Mouse (Mus musculus) intestine, embryonic 16.5 days (tissue): ENCODE measurements around the gene Slc7a7. TPM values are rescaled to one million over a fixed set of nuclear protein-coding genes. Genes with fewer than 3 reads are reported as not detected.

Experiments used
- ATAC-seq: fragments of 200-750 bp; cut with Nextera tagmentation; 2 replicates; pipeline ENCODE4 v1.8.0; 2017; ENCODE audit warnings: moderate TSS enrichment, moderate library complexity
- H3K27ac ChIP-seq: fragments of 300-500 bp; sonication (generic); 2 replicates; pipeline ENCODE4 v1.5.1; 2014; ENCODE audit warnings: mild to moderate bottlenecking, low read length
- H3K27me3 ChIP-seq: fragments of 300-500 bp; sonication (generic); replicated peaks from 2 replicates; pipeline ENCODE4 v1.6.1; 2014; ENCODE audit warnings: low read length, control low read depth, mixed read lengths; ENCODE audit not compliant: control insufficient read depth, insufficient read depth
- H3K36me3 ChIP-seq: fragments of 300-500 bp; sonication (generic); 2 replicates; pipeline ENCODE4 v1.6.1; 2014; ENCODE audit warnings: low read length, control low read depth; ENCODE audit not compliant: control insufficient read depth, insufficient read depth
- H3K4me1 ChIP-seq: fragments of 300-500 bp; sonication (generic); 2 replicates; pipeline ENCODE4 v1.6.1; 2014; ENCODE audit warnings: low read length, control low read depth, mixed read lengths; ENCODE audit not compliant: control insufficient read depth, insufficient read depth
- H3K4me2 ChIP-seq: fragments of 300-500 bp; sonication (generic); 2 replicates; pipeline ENCODE4 v1.6.1; 2014; ENCODE audit warnings: low read depth, low read length, control low read depth
- H3K4me3 ChIP-seq: fragments of 300-500 bp; sonication (generic); 2 replicates; pipeline ENCODE4 v1.5.1; 2014; ENCODE audit warnings: mild to moderate bottlenecking, low read length
- H3K9ac ChIP-seq: fragments of 300-500 bp; sonication (generic); 2 replicates; pipeline ENCODE4 v1.6.1; 2014; ENCODE audit warnings: low read depth, low read length
- H3K9me3 ChIP-seq: fragments of 300-500 bp; sonication (generic); 2 replicates; pipeline ENCODE4 v1.6.1; 2016; ENCODE audit warnings: low read length, control low read depth; ENCODE audit not compliant: control insufficient read depth
- WGBS: fragments of 180-500 bp; shearing (Covaris S2); extraction: QIAGEN DNeasy Blood & Tissue Kit; methylation state at CpG from one replicate; pipeline ENCODE4 v1.1.7; 2014; 5-methylcytosine and 5-hydroxymethylcytosine counted together
- polyA plus RNA-seq: library from polyadenylated mRNA; unstranded; fragments of >200 nt; fragmentation: Nextera tagmentation; extraction: Ambion mirVana; gene quantifications from 2 replicates; pipeline ENCODE4 v1.2.1, GENCODE M21; 2015

The Slc7a7 gene
- polyA plus RNA-seq, 1 experiment from 2014 or later = 93.8 TPM

- Histone ChIP-seq H3K36me3 (peaks cover 13% of the 10 kb centered on the region), H3K4me2 (peak overlapping the region; percentile 90), H3K9me3 (no peaks in the 10 kb centered on the region), H3K27ac (peak overlapping the region; percentile 94), H3K27me3 (no peaks in the 10 kb centered on the region), H3K4me3 (peak overlapping the region; percentile 85), H3K9ac (peak overlapping the region; percentile 94), H3K4me1 (peaks cover 36% of the 10 kb centered on the region)
- 38% methylated on average over 12 of the region's 12 CpGs for WGBS
- ATAC-seq = no peak
These were observed 16.5 kb upstream of the Slc7a7 start for GRCm38 (mm10) chr14:54433941-54434531.

- H3K36me3 ChIP-seq = peaks cover 4% of the 10 kb centered on the region
- H3K4me1 ChIP-seq = peaks cover 36% of the 10 kb centered on the region
- peak; percentile 4; the same call in 1 of the 2 replicates for ATAC-seq
- no peaks in the 10 kb centered on the region for H3K27me3 ChIP-seq
- H3K4me3 ChIP-seq = peak overlapping the region; percentile 85
- peak overlapping the region; percentile 90 for H3K4me2 ChIP-seq
- peak overlapping the region; percentile 94 for H3K27ac ChIP-seq
- no peaks in the 10 kb centered on the region for H3K9me3 ChIP-seq
- 25% methylated on average over 17 of the region's 17 CpGs for WGBS
- H3K9ac ChIP-seq = peak overlapping the region; percentile 94
These were observed 15.6 kb upstream of the Slc7a7 start for GRCm38 (mm10) chr14:54432837-54433830.

- Histone ChIP-seq H3K9me3 (no peaks in the 10 kb centered on the region), H3K4me3 (peak overlapping the region; percentile 85), H3K4me2 (peak overlapping the region; percentile 90), H3K27me3 (no peaks in the 10 kb centered on the region), H3K4me1 (peaks cover 42% of the 10 kb centered on the region), H3K36me3 (peaks cover 4% of the 10 kb centered on the region), H3K27ac (peak overlapping the region; percentile 94), H3K9ac (peak overlapping the region; percentile 94)
- peak; percentile 21; the same call in 1 of the 2 replicates for ATAC-seq
- WGBS = 1% methylated on average over 54 of the region's 54 CpGs
These were observed 14.7 kb upstream of the Slc7a7 start for GRCm38 (mm10) chr14:54432078-54432836.

- peaks cover 42% of the 10 kb centered on the region for H3K4me1 ChIP-seq
- ATAC-seq = peak; percentile 47
- H3K9ac ChIP-seq = peak within 1 kb of the TSS; percentile 94
- peaks cover 1% of the 10 kb centered on the region; the same call in 1 of the 2 replicates for H3K36me3 ChIP-seq
- H3K4me3 ChIP-seq = peak within 1 kb of the TSS; percentile 85
- no peaks in the 10 kb centered on the region for H3K27me3 ChIP-seq
- no peaks in the 10 kb centered on the region for H3K9me3 ChIP-seq
- H3K27ac ChIP-seq = peak within 1 kb of the TSS; percentile 94
- peak within 1 kb of the TSS; percentile 90 for H3K4me2 ChIP-seq
- WGBS = under 1% methylated on average over 44 of the region's 49 CpGs
These were observed 13.9 kb upstream of the Slc7a7 start, which contains the start of gene Mmp14 for GRCm38 (mm10) chr14:54431334-54432077. Gene Mmp14, plus strand, starts transcription at chr14:54431612.

GRCm38 (mm10) chr14:54430406-54431145 is 13.0 kb upstream of the Slc7a7 start:
- peak overlapping the region; percentile 94 for H3K27ac ChIP-seq
- no peaks in the 10 kb centered on the region for H3K9me3 ChIP-seq
- peaks cover 42% of the 10 kb centered on the region for H3K4me1 ChIP-seq
- ATAC-seq = no peak
- peak overlapping the region; percentile 90 for H3K4me2 ChIP-seq
- peak overlapping the region; percentile 85 for H3K4me3 ChIP-seq
- H3K36me3 ChIP-seq = no peaks in the 10 kb centered on the region; the same call in 1 of the 2 replicates
- WGBS = 4% methylated on average over 18 of the region's 18 CpGs
- H3K27me3 ChIP-seq = no peaks in the 10 kb centered on the region
- peak overlapping the region; percentile 94 for H3K9ac ChIP-seq

GRCm38 (mm10) chr14:54429332-54430093 is 11.9 kb upstream of the Slc7a7 start:
- 47% methylated on average over 7 of the region's 7 CpGs for WGBS
- Histone ChIP-seq H3K36me3 (no peaks in the 10 kb centered on the region; the same call in 1 of the 2 replicates), H3K4me2 (0 out of 2 replicates have a peak overlapping the region, but pooled peaks have one; percentile 90), H3K27ac (peak overlapping the region; percentile 94), H3K4me1 (peaks cover 38% of the 10 kb centered on the region), H3K9me3 (no peaks in the 10 kb centered on the region), H3K4me3 (no peak overlapping the region), H3K9ac (peak overlapping the region; percentile 94; the same call in 1 of the 2 replicates), H3K27me3 (no peaks in the 10 kb centered on the region)
- ATAC-seq = no peak

GRCm38 (mm10) chr14:54428421-54428820 is 10.8 kb upstream of the Slc7a7 start:
- 75% methylated on average over 5 of the region's 5 CpGs for WGBS

More at GRCm38 (mm10) chr14:54428421-54428820, 10.8 kb upstream of the Slc7a7 start:
- no peaks in the 10 kb centered on the region for H3K9me3 ChIP-seq
- no peak overlapping the region for H3K4me2 ChIP-seq
- H3K27ac ChIP-seq = no peak overlapping the region
- peaks cover 27% of the 10 kb centered on the region for H3K4me1 ChIP-seq
- no peak for ATAC-seq
- no peak overlapping the region for H3K9ac ChIP-seq
- no peaks in the 10 kb centered on the region; the same call in 1 of the 2 replicates for H3K36me3 ChIP-seq
- H3K4me3 ChIP-seq = no peak overlapping the region
- no peaks in the 10 kb centered on the region for H3K27me3 ChIP-seq
